Mouse (Mus musculus) ovary, postnatal 10 days (tissue): Measurements from ENCODE around the gene Ear2.
"Not testable (repeated sequence)": the region's sequence is repeated elsewhere in the genome, so short reads cannot be mapped to it uniquely, and the experiment has no call there.

Source experiments
- DNase-seq: peaks from one replicate; pipeline ENCODE4 v3.0.0; 2022; ENCODE audit warnings: low spot score

Gene Ear2

DNA sequence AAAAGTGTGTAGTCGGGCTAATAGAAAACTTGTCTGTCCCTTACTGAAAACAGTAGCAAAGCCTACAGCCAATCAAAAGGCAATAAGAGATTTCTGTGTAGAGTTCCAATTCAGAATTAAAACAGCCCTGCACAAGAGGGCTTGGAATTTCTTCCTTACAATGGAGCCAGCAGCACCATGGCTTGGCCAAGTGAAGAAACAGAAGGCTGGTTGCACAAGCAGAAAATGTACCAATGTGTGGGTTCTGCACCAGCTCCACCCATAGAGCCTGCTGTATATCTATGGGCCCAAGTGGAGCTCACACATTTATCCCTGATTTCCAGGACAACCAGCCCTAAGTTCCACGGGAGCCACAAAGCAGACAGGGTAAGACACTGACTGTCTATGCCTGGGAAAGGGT lies at the start of gene Ear2:
Gene Ear2, plus strand, starts transcription at position 301 of the 400 bp plus-strand sequence.
- DNase-seq: not testable (repeated sequence)

DNA sequence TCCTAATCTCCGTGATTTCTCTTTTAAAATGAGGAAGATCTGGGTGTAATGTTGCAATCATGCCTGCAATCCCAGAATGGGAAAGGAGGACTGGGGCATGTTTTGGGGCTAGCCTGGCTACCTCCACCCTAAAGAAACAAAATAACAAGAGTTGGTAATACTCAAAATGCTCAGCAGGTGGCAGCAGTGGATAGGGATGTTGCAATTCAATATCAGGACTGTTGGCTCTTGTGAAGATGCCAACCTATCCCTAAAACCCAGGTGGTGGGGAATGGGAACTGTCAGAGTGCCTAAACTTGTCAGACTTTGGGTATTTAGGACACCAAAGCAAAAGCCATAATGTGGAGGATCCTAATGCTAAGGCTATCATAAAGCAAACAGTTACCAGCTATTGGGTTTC lies 34.6 kb upstream of the Ear2 start:
- not testable (repeated sequence) for DNase-seq

DNA sequence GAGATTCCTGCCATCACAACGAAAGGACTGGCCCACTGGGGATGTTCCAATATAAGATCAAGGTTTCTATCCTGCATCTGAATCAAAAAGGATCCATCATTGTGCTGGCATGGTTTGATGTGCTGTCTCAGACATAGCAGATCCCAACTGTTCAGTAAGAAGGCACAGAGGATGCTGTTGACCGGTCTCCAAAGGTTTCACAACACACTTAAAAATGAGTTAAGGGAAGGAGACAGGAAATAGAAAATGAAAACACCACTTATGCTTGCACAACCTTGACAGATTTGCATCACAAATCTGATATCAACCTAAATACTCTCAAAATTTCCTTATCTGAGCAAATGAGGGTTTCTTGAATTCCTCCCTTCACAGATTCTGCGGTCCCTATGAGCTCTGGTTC lies 31.9 kb upstream of the Ear2 start:
- DNase-seq: not testable (repeated sequence)

DNA sequence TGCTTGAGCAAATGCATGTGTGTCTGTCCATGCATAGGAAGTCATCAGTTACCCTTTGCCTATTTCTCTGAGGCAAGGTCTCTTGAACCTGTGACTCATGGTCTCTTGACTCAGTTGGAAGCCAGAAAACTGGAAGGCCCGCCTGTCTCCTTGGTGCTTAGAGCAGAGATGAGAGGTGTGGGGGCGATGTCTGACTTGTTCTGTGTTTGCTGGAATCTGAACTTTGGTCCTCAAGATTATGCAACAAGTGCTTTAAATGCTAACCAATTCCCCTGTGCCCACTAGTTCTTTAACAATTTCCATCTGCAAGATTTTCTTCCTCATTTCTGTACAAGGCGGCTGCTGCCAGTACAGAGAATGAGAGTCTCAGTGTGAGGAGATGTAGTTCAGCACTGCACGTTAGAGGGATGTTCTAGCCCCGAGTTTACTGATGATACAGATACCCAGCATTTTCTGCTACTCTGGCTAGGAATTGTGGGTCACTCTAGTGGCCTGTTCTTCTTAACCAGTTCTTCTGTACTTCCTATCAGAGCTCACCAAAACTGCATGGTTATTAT lies 24.6 kb upstream of the Ear2 start:
- DNase-seq: not testable (repeated sequence)

DNA sequence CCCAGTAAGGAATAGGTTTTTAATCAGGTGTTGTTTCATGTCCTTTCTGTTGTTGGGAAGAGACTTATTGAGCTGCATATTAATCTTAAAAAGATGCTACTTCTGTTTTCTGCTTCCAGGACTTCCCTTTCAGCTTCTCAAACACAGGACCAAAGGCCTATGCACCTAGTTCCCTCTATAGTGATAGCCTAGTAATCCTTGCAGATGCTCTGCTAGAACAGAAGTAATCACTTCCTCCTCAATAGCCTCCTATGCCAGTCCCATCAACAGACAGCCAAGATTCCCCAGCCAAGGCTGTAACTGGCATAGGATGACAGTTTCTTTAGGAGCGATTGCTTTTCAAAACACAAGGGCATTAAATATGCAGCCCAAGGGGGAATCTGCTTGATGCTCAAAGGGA lies 15.9 kb upstream of the Ear2 start:
- not testable (repeated sequence) for DNase-seq

DNA sequence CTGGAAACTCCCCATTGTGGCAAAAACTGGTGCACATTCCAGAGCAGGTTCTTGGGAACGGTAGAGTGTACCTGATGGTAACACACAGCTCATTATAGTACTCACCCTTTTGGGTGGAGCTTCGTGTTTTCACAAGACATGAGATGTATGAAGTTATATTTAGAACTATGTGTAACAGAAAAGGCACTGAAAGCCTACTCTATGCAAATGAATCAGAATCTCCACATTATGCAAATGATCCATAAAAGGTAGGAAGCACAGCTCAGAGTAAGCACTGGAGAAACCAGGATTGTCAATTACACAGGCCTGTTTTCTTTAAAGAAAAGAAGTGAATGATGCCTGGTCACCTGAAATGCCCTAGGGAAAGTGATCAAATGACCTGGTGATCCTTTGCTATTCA lies 14.9 kb upstream of the Ear2 start:
- not testable (repeated sequence) for DNase-seq

DNA sequence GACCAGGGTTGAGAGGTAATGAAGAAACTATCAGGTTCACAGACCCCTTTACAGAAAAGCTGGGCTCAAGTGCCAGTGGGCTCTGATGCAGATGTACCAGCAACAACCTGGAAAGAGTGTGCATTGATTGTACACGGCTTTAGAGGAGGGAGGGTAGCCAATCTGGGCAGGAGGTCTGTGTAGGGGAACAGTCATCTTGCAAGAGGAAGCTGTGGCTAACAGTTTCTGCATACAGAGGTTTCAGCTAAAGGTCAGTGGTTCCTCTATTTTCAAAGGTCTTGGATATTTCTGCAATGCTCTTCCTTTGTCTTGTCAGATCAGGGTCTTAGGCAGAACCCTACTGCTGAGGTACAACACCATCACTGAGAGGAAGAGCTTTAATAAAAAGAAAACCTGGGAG lies 10.9 kb upstream of the Ear2 start:
- DNase-seq: not testable (repeated sequence)

DNA sequence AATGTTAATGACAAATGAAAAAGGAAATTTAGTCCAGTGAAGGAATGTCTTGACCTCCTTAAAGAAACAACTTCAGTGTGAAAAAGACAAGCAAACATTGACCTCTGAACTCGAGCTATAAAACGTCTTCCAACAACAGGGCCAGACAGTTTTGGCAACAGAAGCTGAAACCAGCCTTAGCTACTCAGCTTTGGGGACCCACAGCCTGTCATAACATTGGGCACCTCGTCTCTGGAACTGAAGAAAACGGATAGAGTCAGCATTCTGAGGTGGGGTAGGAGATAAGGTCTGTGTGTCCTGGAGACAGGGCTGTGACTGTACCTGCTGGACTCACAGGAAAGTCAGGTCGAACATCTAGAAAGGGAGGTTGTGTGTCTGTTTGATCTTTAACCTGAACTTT lies 8.0 kb upstream of the Ear2 start:
- DNase-seq: not testable (repeated sequence)

DNA sequence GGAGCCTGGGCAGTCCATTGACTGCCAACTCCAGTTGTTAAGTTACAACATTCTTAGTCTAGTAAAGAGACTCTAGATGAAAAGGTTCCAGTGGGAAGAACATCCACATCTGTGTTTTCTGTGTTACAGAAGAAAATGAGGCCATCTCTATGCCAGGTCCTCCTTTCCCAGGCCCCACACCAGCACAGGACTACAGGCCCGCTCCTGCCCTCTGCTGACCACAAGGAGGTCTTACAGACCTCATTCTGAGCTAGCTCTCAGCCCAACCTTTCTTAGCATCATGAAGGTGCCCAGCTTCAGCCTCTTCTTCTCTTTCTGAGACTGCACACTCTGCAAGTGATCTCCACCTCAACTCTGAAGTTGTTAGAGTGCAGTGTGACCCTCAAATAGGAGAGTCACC lies 2.4 kb upstream of the Ear2 start:
- not testable (repeated sequence) for DNase-seq

DNA sequence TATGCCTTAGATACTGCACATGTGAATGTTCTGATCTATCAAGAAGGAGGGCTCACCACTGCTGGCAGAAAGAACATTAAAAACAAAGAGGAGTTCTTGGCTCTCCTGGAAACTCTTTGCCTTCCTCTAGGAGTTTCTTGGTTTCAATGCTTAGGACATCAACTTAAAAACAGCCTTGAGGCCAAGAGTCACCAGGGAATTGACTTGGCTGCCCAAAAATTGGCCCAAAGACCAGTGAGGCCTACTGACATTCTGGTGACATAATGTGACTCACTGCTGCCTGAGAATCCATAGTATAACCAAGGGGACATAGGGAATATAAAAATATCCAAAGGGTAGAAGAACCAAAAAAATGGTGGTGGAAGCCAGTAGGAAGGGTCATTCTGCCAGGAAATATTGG lies 8.5 kb downstream of the Ear2 start:
- DNase-seq: no peak

DNA sequence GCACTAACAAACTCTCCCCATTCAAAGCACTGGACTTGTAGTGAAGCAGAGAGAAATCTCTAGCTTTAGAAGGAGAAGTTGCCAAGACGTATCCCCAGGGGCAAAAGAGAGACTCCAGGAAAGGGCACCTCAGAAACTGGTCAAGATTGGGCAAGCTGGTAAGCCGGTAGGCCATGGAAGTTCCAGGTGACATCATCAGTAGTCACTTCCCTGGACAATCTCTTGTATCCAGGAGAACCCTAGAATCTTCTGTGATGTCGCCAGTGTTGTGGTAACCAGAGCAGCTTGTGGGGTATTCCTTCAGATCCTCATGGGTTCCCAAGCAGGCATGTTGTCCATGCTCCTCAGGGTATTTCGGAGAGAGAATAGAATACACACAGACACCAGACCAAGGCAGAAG lies 21.1 kb downstream of the Ear2 start, which contains the start of gene Gm3327:
Gene Gm3327, plus strand, starts transcription at position 301 of the 400 bp plus-strand sequence.
- not testable (repeated sequence) for DNase-seq
